Mouse (Mus musculus) MEL (cell line): ENCODE results near the gene Fastkd5.

ENCODE experiments used
- CHD2 ChIP-seq: IDR thresholded peaks from 2 replicates; pipeline ENCODE4 v1.6.1; 2011; ENCODE audit warnings: low read length, improper control_type of control experiment
- CTCF ChIP-seq, 3 experiments: IDR thresholded peaks in 2 of 3; conservative IDR thresholded peaks in 1 of 3; 2 replicates each; pipeline ENCODE4 v1.5.1; 2011 to 2012; ENCODE audit warnings: low read length in 3 of 3, low read depth in 2 of 3, mild to moderate bottlenecking in 2 of 3, improper control_type of control experiment in 1 of 3, inconsistent platforms in 1 of 3, mixed read lengths in 1 of 3, moderate library complexity in 1 of 3; ENCODE audit not compliant: control insufficient read depth in 1 of 3, insufficient read depth in 1 of 3, poor library complexity in 1 of 3, severe bottlenecking in 1 of 3
- MAFK ChIP-seq: IDR thresholded peaks from 2 replicates; pipeline ENCODE4 v1.6.1; 2011; ENCODE audit warnings: low read depth, mild to moderate bottlenecking, low read length, improper control_type of control experiment, borderline replicate concordance
- MYC ChIP-seq: IDR thresholded peaks from 2 replicates; pipeline ENCODE4 v1.6.1; 2011; ENCODE audit warnings: low read depth, mild to moderate bottlenecking, low read length, improper control_type of control experiment, moderate library complexity
- POLR2A ChIP-seq, 2 experiments: IDR thresholded peaks; 2 replicates each; pipeline ENCODE4 v1.6.1; 2011 to 2012; ENCODE audit warnings: low read length in 2 of 2, mild to moderate bottlenecking in 2 of 2, control low read depth in 1 of 2, improper control_type of control experiment in 1 of 2, low read depth in 1 of 2, moderate library complexity in 1 of 2; ENCODE audit not compliant: control insufficient read depth in 1 of 2, insufficient read depth in 1 of 2, poor library complexity in 1 of 2
- TBP ChIP-seq: IDR thresholded peaks from 2 replicates; pipeline ENCODE4 v1.8.0; 2011; ENCODE audit warnings: low read depth, low read length, improper control_type of control experiment
- TCF12 ChIP-seq: IDR thresholded peaks from 2 replicates; pipeline ENCODE4 v1.6.1; 2014; ENCODE audit warnings: low read depth, mild to moderate bottlenecking, inconsistent platforms, low read length, improper control_type of control experiment, moderate library complexity
- USF1 ChIP-seq: IDR thresholded peaks from 2 replicates; pipeline ENCODE4 v1.6.1; 2014; ENCODE audit warnings: low read depth, mild to moderate bottlenecking, inconsistent platforms, low read length, improper control_type of control experiment, moderate library complexity
- USF2 ChIP-seq, 2 experiments: IDR thresholded peaks; 2 replicates each; pipeline ENCODE4 v1.6.1; 2011 to 2012; ENCODE audit warnings: improper control_type of control experiment in 2 of 2, low read length in 2 of 2, borderline replicate concordance in 1 of 2, inconsistent platforms in 1 of 2, low read depth in 1 of 2, mild to moderate bottlenecking in 1 of 2; ENCODE audit not compliant: insufficient read depth in 1 of 2
- ZNF384 ChIP-seq: IDR thresholded peaks from 2 replicates; pipeline ENCODE4 v1.6.1; 2012; ENCODE audit warnings: low read depth, mild to moderate bottlenecking, inconsistent platforms, low read length, improper control_type of control experiment

DNA sequence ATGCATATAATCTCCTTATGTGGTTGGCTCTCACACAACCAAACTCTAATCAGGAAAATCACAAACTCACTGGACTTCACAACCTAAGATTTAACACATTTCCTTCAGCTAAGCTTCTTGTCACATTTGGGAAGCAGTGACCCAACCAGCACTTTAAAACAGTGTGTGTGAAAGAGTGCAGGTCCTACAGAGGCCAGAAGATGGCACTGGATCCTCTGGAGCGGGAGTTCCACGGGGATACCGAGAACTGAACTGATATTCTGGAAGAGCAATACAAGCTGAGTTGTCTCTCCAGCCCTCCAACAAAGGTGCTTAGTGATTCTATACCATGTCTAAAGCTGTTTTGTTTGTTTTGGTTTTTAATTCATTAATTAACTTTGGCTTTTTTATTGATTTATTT, 16.7 kb downstream of the Fastkd5 start:
- peak; percentile 42 to 60 (median 42) for TF ChIP-seq CTCF (IDR thresholded peaks at IDR 0.05 in 2 of 3, conservative IDR thresholded peaks at IDR 0.05 in 1 of 3; ENCODE audit: control insufficient read depth in 1 of 3, insufficient read depth in 1 of 3, low read depth in 2 of 3, low read length in 3 of 3, poor library complexity in 1 of 3, severe bottlenecking in 1 of 3)
- TF ChIP-seq MAFK = no peak
- no peak for TF ChIP-seq ZNF384
- no peak for TF ChIP-seq MYC
- no peak for TF ChIP-seq USF1
- no peak for TF ChIP-seq CHD2
- no peak for TF ChIP-seq TCF12
- no peak for TF ChIP-seq POLR2A (IDR thresholded peaks at IDR 0.05; ENCODE audit: control insufficient read depth in 1 of 2, insufficient read depth in 1 of 2, low read depth in 1 of 2, low read length in 2 of 2, poor library complexity in 1 of 2)
- no peak for TF ChIP-seq TBP
- no peak for TF ChIP-seq USF2 (IDR thresholded peaks at IDR 0.05; ENCODE audit: borderline replicate concordance in 1 of 2, insufficient read depth in 1 of 2, low read depth in 1 of 2, low read length in 2 of 2)
